Mouse (Mus musculus): ENCODE data around the gene Tnfrsf11a. TPM values are rescaled to one million over a fixed set of nuclear protein-coding genes. Genes with fewer than 3 reads are reported as not detected.

The Tnfrsf11a gene
- polyA plus RNA-seq, 1 experiment from 2014 or later: 0.35 TPM

GRCm38 (mm10) chr1:105851341-105851740 is 70.8 kb downstream of the Tnfrsf11a start:
- Histone ChIP-seq H3K27ac (no peak overlapping the region), H3K4me1 (no peaks in the 10 kb centered on the region), H3K4me3 (no peak overlapping the region), H3K9me3 (no peaks in the 10 kb centered on the region), H3K27me3 (ENCODE audit: insufficient read depth, poor library complexity, severe bottlenecking) (no peaks in the 10 kb centered on the region), H3K36me3 (no peaks in the 10 kb centered on the region)
- no peak for DNase-seq (ENCODE audit: low spot score)
- 53% methylated on average over 2 of the region's 2 CpGs for WGBS

GRCm38 (mm10) chr1:105859740-105860139 is 79.2 kb downstream of the Tnfrsf11a start:
- H3K4me1 ChIP-seq: 0 out of 2 replicates have a peak, but pooled peaks cover 3% of the 10 kb centered on the region
- H3K36me3 ChIP-seq: no peaks in the 10 kb centered on the region
- H3K27me3 ChIP-seq (ENCODE audit: insufficient read depth, poor library complexity, severe bottlenecking): no peaks in the 10 kb centered on the region
- no peak overlapping the region for H3K4me3 ChIP-seq
- no peaks in the 10 kb centered on the region for H3K9me3 ChIP-seq
- H3K27ac ChIP-seq: no peak overlapping the region
- WGBS: 84% methylated on average over 2 of the region's 2 CpGs
- peak; percentile 35 for DNase-seq (ENCODE audit: low spot score)

GRCm38 (mm10) chr1:105876589-105876988 is 96.1 kb downstream of the Tnfrsf11a start:
- no peaks in the 10 kb centered on the region for H3K9me3 ChIP-seq
- peaks cover 19% of the 10 kb centered on the region for H3K4me1 ChIP-seq
- no peaks in the 10 kb centered on the region for H3K36me3 ChIP-seq
- no peaks in the 10 kb centered on the region for H3K27me3 ChIP-seq (ENCODE audit: insufficient read depth, poor library complexity, severe bottlenecking)
- DNase-seq (ENCODE audit: low spot score): peak; percentile 30
- H3K27ac ChIP-seq: no peak overlapping the region
- 70% methylated on average over 6 of the region's 6 CpGs for WGBS
- H3K4me3 ChIP-seq: no peak overlapping the region

GRCm38 (mm10) chr1:105877808-105878207 is 97.3 kb downstream of the Tnfrsf11a start:
- Histone ChIP-seq H3K27me3 (ENCODE audit: insufficient read depth, poor library complexity, severe bottlenecking) (no peaks in the 10 kb centered on the region), H3K4me3 (no peak overlapping the region), H3K27ac (no peak overlapping the region), H3K36me3 (no peaks in the 10 kb centered on the region), H3K4me1 (peaks cover 19% of the 10 kb centered on the region), H3K9me3 (no peaks in the 10 kb centered on the region)
- WGBS: 75% methylated on average over 5 of the region's 5 CpGs
- DNase-seq (ENCODE audit: low spot score): peak; percentile 35

DNA sequence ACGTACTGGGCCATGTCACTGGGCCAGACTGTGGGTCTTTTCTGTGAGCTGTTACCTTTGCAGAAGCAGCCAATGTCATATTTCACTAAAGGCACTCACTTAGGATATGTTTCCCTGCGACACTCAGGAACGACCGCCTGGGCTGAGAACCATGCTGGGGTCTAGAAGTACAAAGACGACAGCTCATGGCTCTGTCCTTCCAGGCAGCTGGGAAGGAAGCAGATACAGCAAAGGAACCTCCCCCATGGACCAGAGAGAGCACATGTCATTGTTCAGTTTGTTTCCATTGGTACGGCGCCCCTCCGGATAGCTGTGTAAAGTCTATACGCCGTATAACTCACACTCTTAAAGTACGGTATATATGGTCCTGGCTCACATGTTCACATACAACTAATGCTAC is 97.9 kb downstream of the Tnfrsf11a start:
- Histone ChIP-seq H3K4me1 (peaks cover 19% of the 10 kb centered on the region), H3K36me3 (no peaks in the 10 kb centered on the region)
- WGBS: 82% methylated on average over 11 of the region's 11 CpGs

GRCm38 (mm10) chr1:105880555-105881304 is 100.2 kb downstream of the Tnfrsf11a start:
- Histone ChIP-seq H3K36me3 (no peaks in the 10 kb centered on the region), H3K27me3 (ENCODE audit: insufficient read depth, poor library complexity, severe bottlenecking) (no peaks in the 10 kb centered on the region), H3K27ac (no peak overlapping the region), H3K4me1 (peaks cover 19% of the 10 kb centered on the region), H3K4me3 (peak overlapping the region; percentile 45), H3K9me3 (no peaks in the 10 kb centered on the region)
- 22% methylated on average over 25 of the region's 25 CpGs for WGBS
- DNase-seq (ENCODE audit: low spot score): no peak

More for the DNA sequence above, 97.9 kb downstream of the Tnfrsf11a start:
- no peak overlapping the region for H3K4me3 ChIP-seq
- H3K27me3 ChIP-seq (ENCODE audit: insufficient read depth, poor library complexity, severe bottlenecking): no peaks in the 10 kb centered on the region
- H3K27ac ChIP-seq: no peak overlapping the region
- no peaks in the 10 kb centered on the region for H3K9me3 ChIP-seq
- peak; percentile 72 for DNase-seq (ENCODE audit: low spot score)

- Histone ChIP-seq H3K27me3 (ENCODE audit: insufficient read depth, poor library complexity, severe bottlenecking) (no peaks in the 10 kb centered on the region), H3K27ac (no peak overlapping the region), H3K36me3 (no peaks in the 10 kb centered on the region), H3K4me1 (peaks cover 19% of the 10 kb centered on the region), H3K4me3 (no peak overlapping the region), H3K9me3 (no peaks in the 10 kb centered on the region)
- 75% methylated on average over 7 of the region's 7 CpGs for WGBS
- no peak for DNase-seq (ENCODE audit: low spot score)
Observed at GRCm38 (mm10) chr1:105881466-105881865, 100.9 kb downstream of the Tnfrsf11a start.

- DNase-seq (ENCODE audit: low spot score): no peak
- peaks cover 19% of the 10 kb centered on the region for H3K4me1 ChIP-seq
- 76% methylated on average over 2 of the region's 2 CpGs for WGBS
- H3K27me3 ChIP-seq (ENCODE audit: insufficient read depth, poor library complexity, severe bottlenecking): peaks cover 3% of the 10 kb centered on the region; the same call in 1 of the 2 replicates
- H3K9me3 ChIP-seq: no peaks in the 10 kb centered on the region
- no peak overlapping the region for H3K4me3 ChIP-seq
- no peak overlapping the region for H3K27ac ChIP-seq
- no peaks in the 10 kb centered on the region for H3K36me3 ChIP-seq
Observed at GRCm38 (mm10) chr1:105883498-105883897, 103.0 kb downstream of the Tnfrsf11a start.

DNA sequence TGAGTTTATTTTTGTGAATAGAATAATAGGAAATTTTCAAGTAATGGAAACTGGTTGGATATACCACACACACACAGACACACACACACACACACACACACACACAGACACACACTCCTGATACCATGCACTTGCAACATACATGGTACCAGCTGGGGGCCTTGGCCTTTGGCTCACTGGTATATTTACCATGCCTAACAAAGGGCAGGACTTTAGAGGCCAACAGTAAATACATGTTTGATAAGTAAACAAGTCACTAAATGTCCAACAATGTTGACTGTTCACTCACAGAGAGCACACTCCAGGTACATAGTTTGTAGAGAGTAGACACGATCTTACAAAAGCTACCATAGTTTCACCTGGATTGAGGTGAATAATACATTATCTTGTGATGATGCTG is 104.6 kb downstream of the Tnfrsf11a start:
- peaks cover 3% of the 10 kb centered on the region; the same call in 1 of the 2 replicates for H3K27me3 ChIP-seq (ENCODE audit: insufficient read depth, poor library complexity, severe bottlenecking)
- H3K9me3 ChIP-seq: no peaks in the 10 kb centered on the region
- no peak for DNase-seq (ENCODE audit: low spot score)
- 77% methylated on average over 1 of the region's 1 CpGs for WGBS
- H3K36me3 ChIP-seq: no peaks in the 10 kb centered on the region
- H3K27ac ChIP-seq: no peak overlapping the region
- no peak overlapping the region for H3K4me3 ChIP-seq
- peaks cover 12% of the 10 kb centered on the region for H3K4me1 ChIP-seq

GRCm38 (mm10) chr1:105885575-105885974 is 105.1 kb downstream of the Tnfrsf11a start:
- no peak overlapping the region for H3K4me3 ChIP-seq
- no peaks in the 10 kb centered on the region for H3K36me3 ChIP-seq
- WGBS: 74% methylated on average over 5 of the region's 5 CpGs
- peaks cover 7% of the 10 kb centered on the region for H3K4me1 ChIP-seq
- peaks cover 3% of the 10 kb centered on the region for H3K27me3 ChIP-seq (ENCODE audit: insufficient read depth, poor library complexity, severe bottlenecking)
- DNase-seq (ENCODE audit: low spot score): no peak
- H3K27ac ChIP-seq: no peak overlapping the region
- no peaks in the 10 kb centered on the region for H3K9me3 ChIP-seq

DNA sequence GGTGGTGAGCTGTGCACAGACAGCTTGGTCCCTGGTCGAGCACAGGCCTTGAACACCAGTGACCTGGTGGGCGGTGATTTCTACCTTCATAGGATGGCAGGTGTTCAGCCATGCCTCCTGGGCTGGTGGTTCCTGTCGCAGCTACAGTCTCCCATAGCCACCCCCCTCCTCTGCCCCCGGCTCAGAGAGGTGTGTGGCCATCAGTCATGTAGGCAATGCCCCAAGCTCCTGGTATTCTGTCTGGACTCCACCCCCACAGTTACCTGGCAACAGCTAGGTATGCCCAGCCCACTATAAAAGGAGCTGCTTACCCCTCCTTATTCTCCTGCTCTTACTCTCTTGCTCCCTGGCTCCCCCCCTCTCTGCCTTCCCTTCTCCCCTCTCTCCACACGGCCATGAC is 105.8 kb downstream of the Tnfrsf11a start:
- no peaks in the 10 kb centered on the region for H3K36me3 ChIP-seq
- H3K27me3 ChIP-seq (ENCODE audit: insufficient read depth, poor library complexity, severe bottlenecking): peaks cover 3% of the 10 kb centered on the region
- WGBS: 69% methylated on average over 5 of the region's 5 CpGs
- no peak overlapping the region for H3K4me3 ChIP-seq
- H3K9me3 ChIP-seq: no peaks in the 10 kb centered on the region
- no peak overlapping the region for H3K27ac ChIP-seq
- peaks cover 5% of the 10 kb centered on the region; the same call in 1 of the 2 replicates for H3K4me1 ChIP-seq
- no peak for DNase-seq (ENCODE audit: low spot score)

- 28% methylated on average over 15 of the region's 15 CpGs for WGBS
- Histone ChIP-seq H3K36me3 (no peaks in the 10 kb centered on the region), H3K4me3 (no peak overlapping the region), H3K4me1 (peaks cover 6% of the 10 kb centered on the region; the same call in 1 of the 2 replicates), H3K9me3 (no peaks in the 10 kb centered on the region), H3K27ac (no peak overlapping the region), H3K27me3 (ENCODE audit: insufficient read depth, poor library complexity, severe bottlenecking) (peaks cover 3% of the 10 kb centered on the region)
- DNase-seq (ENCODE audit: low spot score): peak; percentile 91
Observed at GRCm38 (mm10) chr1:105891032-105891725, 110.7 kb downstream of the Tnfrsf11a start.

GRCm38 (mm10) chr1:105895019-105895418 is 114.5 kb downstream of the Tnfrsf11a start:
- WGBS: 79% methylated on average over 5 of the region's 5 CpGs
- Histone ChIP-seq H3K9me3 (no peaks in the 10 kb centered on the region), H3K27ac (no peak overlapping the region), H3K4me3 (no peak overlapping the region), H3K27me3 (ENCODE audit: insufficient read depth, poor library complexity, severe bottlenecking) (no peaks in the 10 kb centered on the region; the same call in 1 of the 2 replicates), H3K36me3 (no peaks in the 10 kb centered on the region), H3K4me1 (peaks cover 6% of the 10 kb centered on the region; the same call in 1 of the 2 replicates)
- DNase-seq (ENCODE audit: low spot score): no peak
